20 mouse cellular contexts compared by ENCODE assay signal in genomic region chr9:35438286-35439061, GRCm38 (mm10). TPM values are rescaled to one million over a fixed set of nuclear protein-coding genes. Genes with fewer than 3 reads are reported as not detected.
DNase-seq lines count a peak whose midpoint lies in the region; ATAC-seq lines count a peak whose summit lies in the region.
"Had no signal": no experiment of that assay in that cellular context is flagged by ENCODE, and none has a peak within 500 bp of the region (broad histone marks: within the 10 kb centered on the region; RNA-seq: fewer than 3 reads in every experiment).

No protein-coding gene starts in this region.

- H3K4me2 ChIP-seq in forebrain, embryonic 13.5 days, result no peak overlapping the region
- no peak overlapping the region for H3K4me2 ChIP-seq in kidney, embryonic 15.5 days
- H3K4me2 ChIP-seq: embryonic facial prominence, embryonic 13.5 days; intestine, embryonic 15.5 days; liver, embryonic 13.5 days; neural tube, embryonic 12.5 days had no signal

- H3K27me3 ChIP-seq in forebrain, embryonic 13.5 days, result no peaks in the 10 kb centered on the region
- H3K27me3 ChIP-seq in forebrain, embryonic 10.5 days (ENCODE audit: poor library complexity, severe bottlenecking), result peaks cover 60% of the 10 kb centered on the region
- H3K27me3 ChIP-seq in kidney, embryonic 15.5 days, result no peaks in the 10 kb centered on the region
- H3K27me3 ChIP-seq: embryonic facial prominence, embryonic 13.5 days; intestine, embryonic 15.5 days; liver, embryonic 13.5 days; neural tube, embryonic 12.5 days had no signal

- no peak for DNase-seq in forebrain, embryonic 10.5 days (ENCODE audit: extremely low spot score, low spot score)
- DNase-seq in layer of hippocampus, adult 11-12 months (ENCODE audit: low spot score), result peak; percentile 45
- no peak for DNase-seq in layer of hippocampus, postnatal 14 days (ENCODE audit: low spot score in 2 of 2)
- peak; percentile 26 for DNase-seq in right cerebral cortex, postnatal 25 days
- no peak for DNase-seq in right cerebral cortex, postnatal 14 days
- DNase-seq: adrenal gland, postnatal 36 days; gastrocnemius, postnatal 25 days; liver, embryonic 13.5 days; retina, postnatal 1 day; thymus, postnatal 36 days had no signal

- peak overlapping the region; percentile 6; the same call in 1 of the 2 replicates for H3K27ac ChIP-seq in forebrain, embryonic 13.5 days
- no peak overlapping the region for H3K27ac ChIP-seq in forebrain, embryonic 10.5 days
- H3K27ac ChIP-seq in kidney, embryonic 15.5 days, result no peak overlapping the region
- H3K27ac ChIP-seq: embryonic facial prominence, embryonic 13.5 days; heart, embryonic 10.5 days; intestine, embryonic 15.5 days; kidney, postnatal 0 days; liver, embryonic 13.5 days; neural tube, embryonic 12.5 days had no signal

- no peak for ATAC-seq in forebrain, embryonic 13.5 days
- ATAC-seq in kidney, embryonic 15.5 days (replicated peaks; ENCODE audit: low FRiP score), result no peak
- ATAC-seq: intestine, embryonic 15.5 days; lung, postnatal 0 days; midbrain, embryonic 16.5 days had no signal

- no peak overlapping the region; the same call in 1 of the 2 replicates for H3K9ac ChIP-seq in forebrain, embryonic 13.5 days
- no peak overlapping the region for H3K9ac ChIP-seq in kidney, embryonic 15.5 days
- H3K9ac ChIP-seq: embryonic facial prominence, embryonic 13.5 days; intestine, embryonic 15.5 days; liver, embryonic 13.5 days; neural tube, embryonic 12.5 days had no signal

- H3K4me1 ChIP-seq in forebrain, embryonic 13.5 days, result peaks cover 71% of the 10 kb centered on the region
- peaks cover 73% of the 10 kb centered on the region for H3K4me1 ChIP-seq in forebrain, embryonic 10.5 days
- H3K4me1 ChIP-seq in kidney, embryonic 15.5 days, result peaks cover 5% of the 10 kb centered on the region
- H3K4me1 ChIP-seq: megakaryocyte, embryonic 14.5 days had no signal

- WGBS in forebrain, embryonic 13.5 days, result 79% methylated on average over 8 of the region's 8 CpGs
- WGBS in forebrain, embryonic 10.5 days, result 91% methylated on average over 8 of the region's 8 CpGs
- 83% methylated on average over 8 of the region's 8 CpGs for WGBS in kidney, embryonic 15.5 days

- H3K36me3 ChIP-seq in forebrain, embryonic 13.5 days (ENCODE audit: poor library complexity, severe bottlenecking), result no peaks in the 10 kb centered on the region
- H3K36me3 ChIP-seq in forebrain, embryonic 10.5 days (replicated peaks), result peaks cover 11% of the 10 kb centered on the region; the same call in 1 of the 2 replicates
- no peaks in the 10 kb centered on the region for H3K36me3 ChIP-seq in kidney, embryonic 15.5 days
- H3K36me3 ChIP-seq: heart, embryonic 10.5 days; intestine, embryonic 15.5 days; liver, embryonic 13.5 days; neural tube, embryonic 12.5 days had no signal

- no peaks in the 10 kb centered on the region for H3K9me3 ChIP-seq in forebrain, embryonic 13.5 days (replicated peaks)
- no peaks in the 10 kb centered on the region for H3K9me3 ChIP-seq in forebrain, embryonic 10.5 days
- no peaks in the 10 kb centered on the region for H3K9me3 ChIP-seq in kidney, embryonic 15.5 days (replicated peaks)
- H3K9me3 ChIP-seq: embryonic facial prominence, embryonic 13.5 days; heart, embryonic 10.5 days; intestine, embryonic 15.5 days; liver, embryonic 13.5 days; megakaryocyte, embryonic 14.5 days; neural tube, embryonic 12.5 days had no signal

- no peak overlapping the region for H3K4me3 ChIP-seq in forebrain, embryonic 13.5 days
- no peak overlapping the region for H3K4me3 ChIP-seq in forebrain, embryonic 10.5 days
- H3K4me3 ChIP-seq in kidney, embryonic 15.5 days (replicated peaks), result no peak overlapping the region
- H3K4me3 ChIP-seq: embryonic facial prominence, embryonic 13.5 days; heart, embryonic 10.5 days; intestine, embryonic 15.5 days; liver, embryonic 13.5 days; megakaryocyte, embryonic 14.5 days; neural tube, embryonic 12.5 days had no signal

RNA-seq across cellular contexts. Expression of gene Cdon, which starts 17.5 kb away (rescaled TPM):
- polyA plus RNA-seq in forebrain, embryonic 13.5 days (2015; fragmentation: Nextera tagmentation; extraction: Ambion mirVana), result 20.7 and 22.1 TPM in 2 replicates
- 13.4 and 16.2 TPM in 2 replicates for polyA plus RNA-seq in forebrain, embryonic 10.5 days (2016; fragmentation: Nextera tagmentation; extraction: Ambion mirVana)
- 10 to 100 TPM in 1 of 2 experiments, 1 to 10 TPM in 1; 8.5 to 10.4 TPM for total RNA-seq in layer of hippocampus, postnatal 14 days (2021)
- polyA plus RNA-seq in kidney, embryonic 15.5 days (2015; fragmentation: Nextera tagmentation; extraction: Ambion mirVana), result 4.0 and 4.2 TPM in 2 replicates

Comparison
In these comparisons a context has a peak if more than half of its experiments do, and no peak if none do; other contexts are left out.
1. DNase-seq: peak in layer of hippocampus, adult 11-12 months (single experiment) and right cerebral cortex, postnatal 25 days (single experiment); none in forebrain, embryonic 10.5 days (single experiment), layer of hippocampus, postnatal 14 days (0 of 2) and right cerebral cortex, postnatal 14 days (single experiment).